Mouse (Mus musculus) urinary bladder, postnatal 4 days (tissue): ENCODE measurements around the gene Ttll12.

Experiments
- DNase-seq, 2 experiments: peaks; one replicate each; pipeline ENCODE4 v3.0.0; 2021 to 2022; ENCODE audit warnings: low spot score in 2 of 2

Ttll12 gene

GRCm38 (mm10) chr15:83526424-83527091, 68.4 kb downstream of the Ttll12 start, which contains the start of gene Bik:
Gene Bik (plus strand): TSS chr15:83526862.
- peak in 1 of 2 experiments; percentile 53 for DNase-seq
